Mouse (Mus musculus) myocyte (in vitro differentiated cells): ENCODE results near the gene Fnbp1l. TPM values are rescaled to one million over a fixed set of nuclear protein-coding genes. Genes with fewer than 3 reads are reported as not detected.

ENCODE experiments used
- H3K27me3 ChIP-seq: one replicate; pipeline ENCODE4 v1.6.1; 2011; ENCODE audit not compliant: control insufficient read depth, insufficient read depth, insufficient read length
- H3K36me3 ChIP-seq: one replicate; pipeline ENCODE4 v1.6.1; 2011; ENCODE audit not compliant: control insufficient read depth, insufficient read depth
- H3K4me2 ChIP-seq: one replicate; pipeline ENCODE4 v1.6.1; 2011; ENCODE audit warnings: low read depth, control low read depth
- H3K4me3 ChIP-seq: one replicate; pipeline ENCODE4 v1.5.1; 2011; ENCODE audit warnings: mild to moderate bottlenecking, control low read depth, moderate library complexity
- H3K79me2 ChIP-seq: one replicate; pipeline ENCODE4 v1.6.1; 2011; ENCODE audit not compliant: control insufficient read depth, insufficient read depth
- H3ac ChIP-seq: one replicate; pipeline ENCODE4 v1.6.1; 2011; ENCODE audit not compliant: control insufficient read depth, insufficient read length
- CEBPB ChIP-seq: IDR thresholded peaks from 2 replicates; pipeline ENCODE4 v1.6.1; 2011; ENCODE audit warnings: mild to moderate bottlenecking, moderate library complexity; ENCODE audit not compliant: poor library complexity, insufficient read depth, severe bottlenecking
- E2F4 ChIP-seq: IDR thresholded peaks from one replicate; pipeline ENCODE4 v1.6.1; 2011; ENCODE audit warnings: mild to moderate bottlenecking, control low read depth, moderate library complexity; ENCODE audit not compliant: insufficient read depth
- MAX ChIP-seq: IDR thresholded peaks from one replicate; pipeline ENCODE4 v1.6.1; 2011; ENCODE audit warnings: low read depth, mild to moderate bottlenecking, control low read depth
- MYOD1 ChIP-seq, 3 experiments: IDR thresholded peaks; one replicate each; pipeline ENCODE4 v1.6.1; 2011; ENCODE audit warnings: control low read depth in 2 of 3, low read depth in 2 of 3, mild to moderate bottlenecking in 2 of 3, moderate library complexity in 1 of 3; ENCODE audit not compliant: insufficient read length in 2 of 3, control insufficient read depth in 1 of 3
- MYOG ChIP-seq, 3 experiments: IDR thresholded peaks; one replicate each; pipeline ENCODE4 v1.6.1; 2011; ENCODE audit warnings: control low read depth in 2 of 3, low read depth in 2 of 3, mild to moderate bottlenecking in 2 of 3; ENCODE audit not compliant: insufficient read length in 2 of 3, control insufficient read depth in 1 of 3, insufficient read depth in 1 of 3
- POLR2A ChIP-seq: IDR thresholded peaks from one replicate; pipeline ENCODE4 v1.6.1; 2011; ENCODE audit warnings: low read depth, mild to moderate bottlenecking, control low read depth, moderate library complexity; ENCODE audit not compliant: insufficient read length
- POLR2AphosphoS2 ChIP-seq: IDR thresholded peaks from one replicate; pipeline ENCODE4 v1.6.1; 2011; ENCODE audit warnings: low read depth, control low read depth; ENCODE audit not compliant: insufficient read length
- REST ChIP-seq: IDR thresholded peaks from one replicate; pipeline ENCODE4 v1.6.1; 2011; ENCODE audit warnings: mild to moderate bottlenecking, control low read depth, moderate library complexity; ENCODE audit not compliant: insufficient read depth, insufficient read length
- SRF ChIP-seq: IDR thresholded peaks from one replicate; pipeline ENCODE4 v1.6.1; 2011; ENCODE audit warnings: low read depth; ENCODE audit not compliant: control insufficient read depth, insufficient read length
- TCF12 ChIP-seq: IDR thresholded peaks from one replicate; pipeline ENCODE4 v1.6.1; 2011; ENCODE audit warnings: mild to moderate bottlenecking, control low read depth; ENCODE audit not compliant: poor library complexity, insufficient read depth, severe bottlenecking
- TCF3 ChIP-seq: IDR thresholded peaks from one replicate; pipeline ENCODE4 v1.6.1; 2011; ENCODE audit warnings: low read depth, control low read depth; ENCODE audit not compliant: insufficient read length
- USF1 ChIP-seq: IDR thresholded peaks from one replicate; pipeline ENCODE4 v1.6.1; 2011; ENCODE audit warnings: low read depth, mild to moderate bottlenecking, control low read depth, moderate library complexity
- polyA plus RNA-seq: library from polyadenylated mRNA; unstranded; fragments of >200 nt; fragmentation: generic; extraction: Trizol; gene quantifications from one replicate; pipeline ENCODE4 v1.2.1, GENCODE M21; 2012; ENCODE audit warnings: missing spikeins

Gene Fnbp1l
- polyA plus RNA-seq, 1 experiment, result 8.6 TPM

GRCm38 (mm10) chr3:122574921-122575320, 44.6 kb downstream of the Fnbp1l start:
- Histone ChIP-seq H3K27me3 (no peaks in the 10 kb centered on the region), H3K4me3 (no peak overlapping the region), H3K4me2 (no peak overlapping the region), H3K36me3 (no peaks in the 10 kb centered on the region), H3K79me2 (peaks cover 32% of the 10 kb centered on the region), H3ac (no peak overlapping the region)
- no peak for TF ChIP-seq MYOD1 (IDR thresholded peaks at IDR 0.05; ENCODE audit: control insufficient read depth in 1 of 3, insufficient read length in 2 of 3, low read depth in 2 of 3)
- TF ChIP-seq POLR2AphosphoS2, result no peak
- TF ChIP-seq MAX, result no peak
- TF ChIP-seq USF1, result no peak
- no peak for TF ChIP-seq REST
- TF ChIP-seq SRF, result no peak
- TF ChIP-seq TCF3, result no peak
- TF ChIP-seq MYOG (IDR thresholded peaks at IDR 0.05; ENCODE audit: control insufficient read depth in 1 of 3, insufficient read depth in 1 of 3, insufficient read length in 2 of 3, low read depth in 2 of 3), result no peak
- no peak for TF ChIP-seq TCF12
- TF ChIP-seq E2F4, result no peak
- TF ChIP-seq CEBPB, result no peak
- TF ChIP-seq POLR2A, result no peak

DNA sequence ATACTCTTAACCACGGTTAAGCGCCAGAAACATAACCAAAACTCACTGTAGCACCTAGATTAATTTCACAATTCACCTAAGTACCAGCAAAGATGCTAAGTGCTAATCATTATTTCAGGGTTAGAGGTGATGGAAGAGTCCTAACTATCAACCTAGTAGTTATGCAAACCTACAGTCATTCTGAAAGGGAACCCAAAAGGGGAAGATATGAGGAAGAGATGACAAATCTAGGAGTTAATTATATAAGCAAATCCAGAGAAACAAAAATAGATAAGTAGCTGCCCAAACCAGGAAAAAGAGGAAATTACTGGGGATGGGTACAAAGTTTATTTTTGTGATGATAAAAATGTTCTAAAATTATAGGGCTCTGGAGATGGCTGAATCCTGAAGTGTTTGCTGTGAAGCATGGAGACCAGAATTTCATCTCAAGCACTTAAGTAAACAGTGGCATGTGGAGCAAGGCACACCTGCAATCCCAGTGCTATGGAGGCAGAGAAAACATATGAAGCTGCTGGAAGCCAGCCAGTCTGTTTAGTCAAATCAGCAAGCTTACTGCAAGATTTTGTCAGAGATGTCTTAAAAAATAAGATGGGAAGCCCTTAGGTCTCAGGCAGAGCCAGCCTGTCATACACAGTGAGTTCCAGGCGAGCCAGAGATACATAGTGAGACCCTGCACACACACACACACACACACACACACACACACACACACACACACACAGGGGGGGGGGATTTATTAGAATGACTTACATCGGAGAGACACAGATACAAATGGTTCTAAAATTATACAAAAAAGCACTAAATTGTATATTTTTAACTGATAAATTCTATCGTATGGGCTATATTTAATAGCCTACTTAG, 45.9 kb downstream of the Fnbp1l start:
- Histone ChIP-seq H3K27me3 (no peaks in the 10 kb centered on the region), H3K4me3 (no peak overlapping the region), H3K79me2 (peaks cover 30% of the 10 kb centered on the region), H3K4me2 (no peak overlapping the region), H3ac (no peak overlapping the region), H3K36me3 (no peaks in the 10 kb centered on the region)
- no peak for TF ChIP-seq MAX

- H3ac ChIP-seq, result no peak overlapping the region
- H3K27me3 ChIP-seq, result no peaks in the 10 kb centered on the region
- no peak overlapping the region for H3K4me2 ChIP-seq
- no peak overlapping the region for H3K4me3 ChIP-seq
- H3K79me2 ChIP-seq, result peaks cover 4% of the 10 kb centered on the region
- no peak for TF ChIP-seq CEBPB
- no peak for TF ChIP-seq USF1
- TF ChIP-seq SRF, result no peak
- TF ChIP-seq REST, result no peak
- no peak for TF ChIP-seq TCF12
- TF ChIP-seq MYOD1 (IDR thresholded peaks at IDR 0.05; ENCODE audit: control insufficient read depth in 1 of 3, insufficient read length in 2 of 3, low read depth in 2 of 3), result no peak
- no peak for TF ChIP-seq MYOG (IDR thresholded peaks at IDR 0.05; ENCODE audit: control insufficient read depth in 1 of 3, insufficient read depth in 1 of 3, insufficient read length in 2 of 3, low read depth in 2 of 3)
- no peak for TF ChIP-seq E2F4
- no peak for TF ChIP-seq MAX
- no peak for TF ChIP-seq TCF3
- no peak for TF ChIP-seq POLR2AphosphoS2
- TF ChIP-seq POLR2A, result no peak
- H3K36me3 ChIP-seq, result peaks cover 20% of the 10 kb centered on the region
Measured at GRCm38 (mm10) chr3:122566549-122566948, 53.0 kb downstream of the Fnbp1l start.

- no peak for TF ChIP-seq CEBPB
- Histone ChIP-seq H3K36me3 (peaks cover 22% of the 10 kb centered on the region), H3K27me3 (no peaks in the 10 kb centered on the region), H3K4me2 (no peak overlapping the region), H3ac (no peak overlapping the region), H3K79me2 (no peaks in the 10 kb centered on the region), H3K4me3 (no peak overlapping the region)
Measured at GRCm38 (mm10) chr3:122566112-122566511, 53.4 kb downstream of the Fnbp1l start.

DNA sequence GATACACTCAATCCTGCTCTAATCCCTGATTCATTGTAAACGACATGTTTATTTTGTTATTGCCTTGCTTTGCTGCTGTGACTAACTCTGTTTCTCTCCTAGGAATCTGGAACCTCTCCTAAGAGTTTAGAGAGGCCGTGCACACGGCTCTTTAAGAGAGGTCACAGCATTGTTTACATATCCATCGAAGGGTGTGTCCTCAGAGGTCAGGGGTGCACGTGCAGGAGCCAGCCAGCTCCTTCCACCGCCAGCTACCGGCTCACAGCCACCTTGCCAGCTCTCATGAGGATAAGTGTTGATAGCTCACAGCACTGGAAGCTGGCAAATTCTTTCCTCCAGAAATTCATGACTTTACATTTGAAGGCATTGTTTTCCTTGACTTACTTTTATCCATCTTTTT, 54.2 kb downstream of the Fnbp1l start:
- no peak overlapping the region for H3ac ChIP-seq
- peaks cover 25% of the 10 kb centered on the region for H3K36me3 ChIP-seq
- H3K4me2 ChIP-seq, result no peak overlapping the region
- H3K27me3 ChIP-seq, result no peaks in the 10 kb centered on the region
- no peak overlapping the region for H3K4me3 ChIP-seq
- TF ChIP-seq SRF, result no peak
- no peak for TF ChIP-seq MYOD1 (IDR thresholded peaks at IDR 0.05; ENCODE audit: control insufficient read depth in 1 of 3, insufficient read length in 2 of 3, low read depth in 2 of 3)
- no peak for TF ChIP-seq POLR2A
- no peak for TF ChIP-seq TCF12
- TF ChIP-seq TCF3, result no peak
- no peak for TF ChIP-seq MYOG (IDR thresholded peaks at IDR 0.05; ENCODE audit: control insufficient read depth in 1 of 3, insufficient read depth in 1 of 3, insufficient read length in 2 of 3, low read depth in 2 of 3)
- no peak for TF ChIP-seq MAX
- no peak for TF ChIP-seq USF1
- TF ChIP-seq REST, result no peak
- no peak for TF ChIP-seq E2F4
- no peaks in the 10 kb centered on the region for H3K79me2 ChIP-seq
